Mouse (Mus musculus) liver, embryonic 14.5 days (tissue): Measurements from ENCODE around the gene Gal3st2. TPM values are rescaled to one million over a fixed set of nuclear protein-coding genes. Genes with fewer than 3 reads are reported as not detected.
"Not testable (repeated sequence)": the region's sequence is repeated elsewhere in the genome, so short reads cannot be mapped to it uniquely, and the experiment has no call there.

ENCODE experiments used
- ATAC-seq: fragments of 200-750 bp; cut with Nextera tagmentation; 2 replicates; pipeline ENCODE4 v1.8.0; 2017; ENCODE audit warnings: moderate number of reproducible peaks, mild to moderate bottlenecking, moderate library complexity; ENCODE audit not compliant: insufficient read depth
- DNase-seq, 3 experiments: peaks; one replicate each; pipeline ENCODE4 v3.0.0-alpha.2; 2012 to 2013; ENCODE audit warnings: low read depth in 3 of 3, low spot score in 3 of 3
- H3K27ac ChIP-seq: fragments of 300-500 bp; sonication (generic); 2 replicates; pipeline ENCODE4 v1.5.1; 2014; ENCODE audit warnings: moderate library complexity, mild to moderate bottlenecking, control low read depth, inconsistent platforms
- H3K27me3 ChIP-seq: fragments of 300-500 bp; sonication (generic); 2 replicates; pipeline ENCODE4 v1.6.1; 2014; ENCODE audit warnings: mild to moderate bottlenecking, low read length, moderate library complexity; ENCODE audit not compliant: control insufficient read depth, insufficient read depth
- H3K36me3 ChIP-seq: fragments of 300-500 bp; sonication (generic); replicated peaks from 2 replicates; pipeline ENCODE4 v1.6.1; 2014; ENCODE audit warnings: low read depth; ENCODE audit not compliant: control insufficient read depth, insufficient read depth
- H3K4me1 ChIP-seq, 2 experiments: fragments of 200-500 bp in 1 of 2; fragments of 300-500 bp in 1 of 2; sonication (generic) in 1 of 2; replicated peaks; 2 replicates each; pipeline ENCODE4 v1.6.1; 2012 to 2014; ENCODE audit warnings: antibody characterized with exemption in 1 of 2, inconsistent platforms in 1 of 2, low read length in 1 of 2; ENCODE audit not compliant: control insufficient read depth in 2 of 2, insufficient read depth in 2 of 2
- H3K4me2 ChIP-seq: fragments of 300-500 bp; sonication (generic); 2 replicates; pipeline ENCODE4 v1.6.1; 2014; ENCODE audit warnings: low read depth, mild to moderate bottlenecking, control low read depth, moderate library complexity
- H3K4me3 ChIP-seq, 2 experiments: fragments of 200-500 bp in 1 of 2; fragments of 300-500 bp in 1 of 2; sonication (generic) in 1 of 2; 2 replicates each; pipeline ENCODE4 v1.5.1; 2012 to 2014; ENCODE audit warnings: low read depth in 2 of 2, low read length in 2 of 2, mild to moderate bottlenecking in 2 of 2, control low read depth in 1 of 2, inconsistent platforms in 1 of 2, moderate library complexity in 1 of 2; ENCODE audit not compliant: insufficient read depth in 1 of 2
- H3K9ac ChIP-seq: fragments of 300-500 bp; sonication (generic); replicated peaks from 2 replicates; pipeline ENCODE4 v1.6.1; 2014; ENCODE audit warnings: mild to moderate bottlenecking, control low read depth, moderate library complexity
- H3K9me3 ChIP-seq: fragments of 300-500 bp; sonication (generic); 2 replicates; pipeline ENCODE4 v1.6.1; 2016; ENCODE audit warnings: low read length, mixed read lengths; ENCODE audit not compliant: control insufficient read depth
- CTCF ChIP-seq: IDR thresholded peaks from 2 replicates; pipeline ENCODE4 v1.5.1; 2016; ENCODE audit warnings: antibody characterized with exemption, low read depth, control low read depth
- EP300 ChIP-seq: IDR thresholded peaks from 2 replicates; pipeline ENCODE4 v1.6.1; 2016; ENCODE audit warnings: antibody characterized with exemption, low read depth
- WGBS: fragments of 180-500 bp; shearing (Covaris S2); extraction: QIAGEN DNeasy Blood & Tissue Kit; methylation state at CpG from one replicate; pipeline ENCODE4 v1.1.7; 2014; ENCODE audit not compliant: insufficient replicate concordance; 5-methylcytosine and 5-hydroxymethylcytosine counted together
- polyA plus RNA-seq, 2 experiments: library from polyadenylated mRNA; depleted of rRNA in 1 of 2; stranded (reverse) in 1 of 2; unstranded in 1 of 2; fragments of >200 nt; fragmentation: Nextera tagmentation in 1 of 2; extraction: Ambion mirVana in 1 of 2; gene quantifications; 2 replicates each; pipeline versions ENCODE4 v1.2.1 to v1.2.3; 2012 to 2014

Gene Gal3st2
- polyA plus RNA-seq, 2 experiments, result not detected

DNA sequence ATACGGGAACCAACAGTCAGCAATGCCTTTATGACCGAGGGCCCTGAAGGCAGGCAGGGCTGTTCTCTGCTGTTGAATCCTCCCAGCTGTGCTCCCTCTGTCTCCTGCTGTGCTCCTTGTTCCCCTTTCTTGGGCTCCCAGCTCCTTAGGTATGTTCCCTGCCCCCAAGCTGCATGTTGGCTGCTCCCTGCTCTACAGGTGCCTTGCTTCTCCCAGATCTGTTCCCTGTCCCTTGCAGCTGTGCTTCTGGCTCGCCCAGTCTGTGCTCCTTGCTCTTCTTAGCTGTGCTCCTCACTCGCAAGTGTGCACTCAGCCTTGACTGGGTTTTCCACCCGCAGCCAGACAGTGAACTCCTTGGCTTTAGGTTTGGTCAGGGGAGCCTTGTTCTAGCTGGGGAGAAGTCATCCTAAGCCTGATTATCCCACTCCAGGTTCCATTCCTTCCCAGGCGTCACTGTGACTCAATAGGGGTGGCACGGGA, 26.4 kb upstream of the Gal3st2 start:
- no peak overlapping the region for H3K4me2 ChIP-seq
- H3K27me3 ChIP-seq, result no peaks in the 10 kb centered on the region
- no peak overlapping the region for H3K27ac ChIP-seq
- ATAC-seq, result 0 out of 2 replicates have a peak, but pooled peaks have one; percentile 11
- WGBS, result 68% methylated on average over 7 of the region's 7 CpGs
- DNase-seq, result no peak
- H3K4me3 ChIP-seq, result no peak overlapping the region
- no peak overlapping the region for H3K9ac ChIP-seq
- no peak for TF ChIP-seq EP300
- TF ChIP-seq CTCF, result no peak
- H3K36me3 ChIP-seq, result no peaks in the 10 kb centered on the region; the same call in 1 of the 2 replicates
- no peaks in the 10 kb centered on the region for H3K4me1 ChIP-seq
- no peaks in the 10 kb centered on the region for H3K9me3 ChIP-seq

DNA sequence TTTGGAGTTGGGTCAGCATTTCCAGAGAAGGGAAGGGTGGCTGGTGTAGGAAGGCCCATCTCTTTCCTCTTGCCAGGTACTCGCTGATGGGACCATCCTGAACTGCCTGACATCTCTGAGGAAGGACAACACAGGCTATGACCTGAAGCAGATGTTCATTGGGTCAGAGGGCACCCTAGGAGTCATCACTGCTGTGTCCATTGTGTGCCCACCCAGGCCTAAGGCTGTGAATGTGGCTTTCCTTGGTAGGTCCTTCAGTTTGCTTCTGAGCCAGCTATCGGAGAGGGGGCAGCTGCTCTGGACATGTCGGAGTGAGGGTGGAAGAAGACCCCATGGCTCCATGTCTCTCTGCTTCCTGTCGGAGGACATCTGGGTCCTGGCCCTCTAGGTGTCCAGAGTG, 25.9 kb upstream of the Gal3st2 start:
- no peak for DNase-seq
- Histone ChIP-seq H3K4me1 (no peaks in the 10 kb centered on the region), H3K4me2 (no peak overlapping the region), H3K27ac (no peak overlapping the region), H3K27me3 (no peaks in the 10 kb centered on the region), H3K4me3 (no peak overlapping the region), H3K9ac (no peak overlapping the region), H3K36me3 (no peaks in the 10 kb centered on the region; the same call in 1 of the 2 replicates), H3K9me3 (no peaks in the 10 kb centered on the region)
- no peak for ATAC-seq
- WGBS, result 78% methylated on average over 4 of the region's 4 CpGs
- no peak for TF ChIP-seq EP300
- no peak for TF ChIP-seq CTCF

DNA sequence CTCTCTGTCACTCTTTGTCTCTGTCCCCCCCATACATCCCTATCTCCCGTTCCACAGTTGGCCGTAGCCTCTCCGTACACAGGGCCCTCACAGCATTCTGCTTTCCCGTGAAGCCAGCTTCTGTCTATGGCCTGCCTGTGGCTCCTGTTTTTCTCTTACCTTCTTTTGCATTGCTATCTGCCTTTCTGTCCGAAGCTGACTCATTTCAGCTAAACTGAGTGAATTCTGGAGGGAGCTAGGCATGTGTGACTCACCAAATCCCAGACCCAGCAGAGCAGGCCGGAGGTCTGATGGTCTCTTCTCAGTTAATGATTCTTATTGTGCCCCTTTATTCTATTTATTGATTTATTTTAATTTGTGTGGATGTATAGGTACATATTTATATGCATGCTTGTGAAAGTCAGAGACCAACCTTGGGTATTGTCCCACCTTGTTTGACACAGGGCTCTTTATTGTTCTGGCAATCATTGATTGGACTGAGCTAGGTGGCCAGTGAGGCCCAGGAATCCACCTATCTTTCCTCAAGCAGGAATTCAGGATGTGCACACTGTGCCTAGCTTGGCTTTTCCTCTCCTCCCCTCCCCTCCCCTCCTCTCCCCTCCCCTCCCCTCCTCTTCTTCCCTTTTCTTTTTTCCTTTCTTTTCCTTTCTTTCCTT, 25.1 kb upstream of the Gal3st2 start:
- no peaks in the 10 kb centered on the region; the same call in 1 of the 2 replicates for H3K36me3 ChIP-seq
- no peak overlapping the region for H3K27ac ChIP-seq
- ATAC-seq (no peak), DNase-seq (no peak)
- TF ChIP-seq EP300 (no peak), CTCF (no peak)
- no peaks in the 10 kb centered on the region for H3K4me1 ChIP-seq
- no peaks in the 10 kb centered on the region for H3K27me3 ChIP-seq
- 71% methylated on average over 6 of the region's 6 CpGs for WGBS
- no peak overlapping the region for H3K4me2 ChIP-seq
- H3K9me3 ChIP-seq, result no peaks in the 10 kb centered on the region
- no peak overlapping the region for H3K9ac ChIP-seq
- no peak overlapping the region for H3K4me3 ChIP-seq

DNA sequence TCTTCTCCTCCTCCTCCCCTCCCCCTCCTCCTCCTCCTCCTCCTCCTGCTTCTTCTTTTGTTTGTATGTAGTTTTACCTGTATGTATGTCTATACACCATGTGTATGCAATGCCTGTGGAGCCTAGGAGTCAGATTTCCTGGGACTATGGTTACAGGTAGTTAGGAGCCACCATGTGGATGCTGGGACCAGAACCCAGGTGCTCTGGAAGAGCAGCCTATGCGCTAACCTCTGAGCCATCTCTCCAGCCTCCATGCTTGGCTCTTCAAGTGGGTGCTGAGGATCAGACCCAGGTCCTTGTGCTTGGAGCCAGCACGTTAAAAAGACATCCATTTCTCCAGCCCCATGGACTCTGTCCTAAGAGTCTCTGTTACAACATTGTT, 24.6 kb upstream of the Gal3st2 start:
- WGBS, result 72% methylated on average over 2 of the region's 2 CpGs
- H3K27ac ChIP-seq, result no peak overlapping the region

DNA sequence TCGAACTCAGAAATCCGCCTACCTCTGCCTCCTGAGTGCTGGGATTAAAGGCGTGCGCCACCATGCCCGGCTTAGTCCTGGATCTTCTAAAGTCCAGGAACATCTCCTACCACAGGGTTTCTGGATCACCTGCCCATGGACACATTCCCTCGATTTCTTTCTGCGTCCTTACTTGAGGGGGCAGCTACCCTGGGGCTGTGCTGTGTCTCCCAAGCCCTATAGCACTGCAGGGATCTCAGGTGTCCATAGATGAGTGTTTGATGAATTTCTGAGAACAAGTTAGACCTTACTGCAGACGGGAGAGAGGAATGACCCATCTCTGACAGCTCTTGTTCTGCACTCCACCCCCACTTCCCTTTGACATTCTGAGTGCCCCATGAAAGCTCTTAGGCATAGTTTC, 23.8 kb upstream of the Gal3st2 start:
- H3K9ac ChIP-seq, result no peak overlapping the region
- no peak overlapping the region for H3K27ac ChIP-seq
- no peaks in the 10 kb centered on the region for H3K4me1 ChIP-seq
- no peak for TF ChIP-seq CTCF
- no peak for TF ChIP-seq EP300
- ATAC-seq (no peak), DNase-seq (no peak)
- H3K9me3 ChIP-seq, result no peaks in the 10 kb centered on the region
- H3K36me3 ChIP-seq, result no peaks in the 10 kb centered on the region; the same call in 1 of the 2 replicates
- no peak overlapping the region for H3K4me2 ChIP-seq
- 85% methylated on average over 8 of the region's 8 CpGs for WGBS
- no peaks in the 10 kb centered on the region for H3K27me3 ChIP-seq
- no peak overlapping the region for H3K4me3 ChIP-seq

More for the DNA sequence above, 24.6 kb upstream of the Gal3st2 start:
- Histone ChIP-seq H3K9ac (no peak overlapping the region), H3K4me2 (no peak overlapping the region), H3K36me3 (no peaks in the 10 kb centered on the region; the same call in 1 of the 2 replicates), H3K4me1 (no peaks in the 10 kb centered on the region), H3K9me3 (no peaks in the 10 kb centered on the region), H3K4me3 (no peak overlapping the region), H3K27me3 (no peaks in the 10 kb centered on the region)
- ATAC-seq, result no peak
- TF ChIP-seq CTCF, result no peak
- no peak for TF ChIP-seq EP300
- no peak for DNase-seq

DNA sequence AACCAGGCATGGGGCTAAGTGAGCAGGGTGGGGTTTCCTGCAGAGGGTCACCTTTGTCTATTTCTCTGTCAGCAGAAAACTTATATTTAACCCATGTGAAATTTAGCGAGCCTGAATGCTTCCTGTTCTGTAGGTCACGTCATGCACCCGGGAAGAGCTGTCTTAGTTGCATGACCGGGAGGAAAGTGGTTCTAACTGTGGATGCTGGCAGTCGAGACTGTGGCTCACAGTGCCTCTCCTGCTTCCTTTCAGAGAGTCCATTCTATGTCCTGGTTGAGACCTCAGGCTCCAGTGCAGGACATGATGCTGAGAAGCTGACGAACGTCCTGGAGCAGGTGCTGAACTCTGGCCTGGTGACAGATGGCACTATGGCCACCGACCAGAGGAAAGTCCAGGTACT, 22.5 kb upstream of the Gal3st2 start:
- not testable (repeated sequence) for H3K9ac ChIP-seq, H3K4me2 ChIP-seq, H3K36me3 ChIP-seq, H3K27me3 ChIP-seq, H3K4me1 ChIP-seq, H3K4me3 ChIP-seq, DNase-seq, ATAC-seq, H3K9me3 ChIP-seq, H3K27ac ChIP-seq
- 76% methylated on average over 7 of the region's 8 CpGs for WGBS

DNA sequence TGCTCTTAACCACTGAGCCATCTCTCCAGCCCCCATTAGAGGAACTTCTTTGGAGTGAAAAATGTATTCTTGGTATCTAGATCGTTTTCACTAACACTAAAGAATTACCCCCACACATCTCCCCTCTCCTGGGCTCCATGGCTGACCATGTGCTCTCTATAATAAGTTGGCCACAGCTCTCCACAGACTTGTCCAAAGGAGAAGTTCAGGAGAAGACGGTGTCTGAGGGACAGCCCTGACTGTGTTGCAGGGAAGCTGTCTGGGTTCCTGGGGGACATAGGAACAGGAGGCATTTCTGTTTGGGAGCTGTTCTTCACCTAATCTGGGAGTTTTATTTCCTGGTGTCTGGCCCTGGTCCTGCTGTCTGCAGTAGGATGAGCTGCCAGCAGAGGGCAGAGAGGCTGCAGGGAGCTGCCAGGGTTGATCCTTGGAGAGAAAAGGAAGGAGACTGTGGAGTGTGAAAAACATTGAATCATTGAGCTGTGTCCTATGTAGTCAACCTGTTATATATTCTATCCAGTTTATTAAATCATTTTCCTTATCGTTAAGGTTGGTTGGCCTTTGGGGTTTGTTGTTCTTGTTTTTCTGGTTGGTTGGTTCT, 15.2 kb upstream of the Gal3st2 start:
- not testable (repeated sequence) for DNase-seq, H3K27ac ChIP-seq, H3K36me3 ChIP-seq, H3K4me1 ChIP-seq, H3K27me3 ChIP-seq, H3K4me3 ChIP-seq, H3K9me3 ChIP-seq, ATAC-seq, H3K4me2 ChIP-seq, H3K9ac ChIP-seq
- WGBS, result 47% methylated on average over 1 of the region's 3 CpGs
